In the genomic region with DNA sequence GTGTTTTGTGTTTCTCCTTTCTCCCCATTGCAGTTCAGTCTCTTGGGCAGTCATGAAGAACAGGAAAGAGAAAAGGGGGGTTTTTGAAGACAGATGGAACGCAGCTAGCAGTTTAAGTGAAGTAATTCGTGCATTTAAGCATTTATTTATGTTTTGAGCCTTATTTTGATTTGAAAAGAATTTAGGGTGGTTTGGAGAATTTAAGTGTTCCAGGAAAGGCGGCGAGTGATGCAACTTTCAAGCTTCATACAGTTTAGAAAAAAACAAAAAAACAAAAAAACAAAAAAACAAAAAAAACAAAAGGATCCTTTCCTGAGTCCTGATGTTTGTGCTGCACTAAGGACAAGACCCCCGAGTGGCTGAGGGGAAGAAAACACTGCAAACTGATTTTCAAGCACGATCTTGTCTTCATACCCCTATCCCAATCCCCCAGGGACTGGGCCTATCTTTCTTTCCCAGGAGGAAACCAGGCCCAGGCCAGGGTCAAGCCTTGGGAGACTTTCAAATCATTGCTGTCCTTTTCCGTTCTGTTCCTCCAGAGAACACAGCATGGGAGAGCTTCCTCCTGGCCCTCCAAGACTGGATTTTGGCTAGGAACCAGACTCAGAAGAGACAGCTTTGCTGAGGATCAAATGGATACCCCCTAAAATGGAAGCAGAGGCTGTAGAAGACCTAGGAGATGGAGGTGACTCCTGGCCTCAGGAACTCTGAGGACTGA, we compare ENCODE assay signal across 13 mouse cellular contexts. TPM values are rescaled to one million over a fixed set of nuclear protein-coding genes. Genes with fewer than 3 reads are reported as not detected.
DNase-seq lines count a peak whose midpoint lies in the region; ATAC-seq and TF ChIP-seq lines count a peak whose summit lies in the region.
"Had no signal": no experiment of that assay in that cellular context is flagged by ENCODE, and none has a peak within 500 bp of the region (broad histone marks: within the 10 kb centered on the region; RNA-seq: fewer than 3 reads in every experiment).

No protein-coding gene starts in this region.

- no peak overlapping the region for H3K4me2 ChIP-seq in lung, embryonic 15.5 days
- no peak overlapping the region for H3K4me2 ChIP-seq in intestine, postnatal 0 days (replicated peaks; ENCODE audit: low read depth)
- peak overlapping the region; percentile 48; the same call in 1 of the 2 replicates for H3K4me2 ChIP-seq in liver, embryonic 16.5 days (ENCODE audit: low read depth, low read length)
- H3K4me2 ChIP-seq: limb, embryonic 15.5 days had no signal

- 71% methylated on average over 7 of the region's 7 CpGs for WGBS in lung, embryonic 15.5 days
- WGBS in intestine, postnatal 0 days = 60% methylated on average over 7 of the region's 7 CpGs
- WGBS in liver, embryonic 16.5 days (ENCODE audit: insufficient replicate concordance) = 37% methylated on average over 7 of the region's 7 CpGs

- no peaks in the 10 kb centered on the region for H3K27me3 ChIP-seq in lung, embryonic 15.5 days
- no peaks in the 10 kb centered on the region for H3K27me3 ChIP-seq in intestine, postnatal 0 days (replicated peaks; ENCODE audit: control insufficient read depth, insufficient read depth, low read length)
- H3K27me3 ChIP-seq in liver, embryonic 16.5 days (ENCODE audit: control insufficient read depth, insufficient read depth, low read depth, low read length) = no peaks in the 10 kb centered on the region
- H3K27me3 ChIP-seq: limb, embryonic 15.5 days had no signal

- peak overlapping the region; percentile 75 for H3K27ac ChIP-seq in lung, embryonic 15.5 days
- H3K27ac ChIP-seq in intestine, postnatal 0 days (ENCODE audit: low read depth, low read length) = peak overlapping the region; percentile 80
- peak overlapping the region; percentile 39 for H3K27ac ChIP-seq in liver, embryonic 16.5 days (ENCODE audit: low read length)
- H3K27ac ChIP-seq: limb, embryonic 15.5 days had no signal

- ATAC-seq in lung, embryonic 15.5 days (ENCODE audit: borderline replicate concordance, extremely low read depth, low FRiP score, low TSS enrichment) = no peak
- no peak for ATAC-seq in intestine, postnatal 0 days
- ATAC-seq in liver, embryonic 16.5 days (ENCODE audit: low read depth) = no peak

- DNase-seq in lung, postnatal 36 days = no peak
- DNase-seq in heart, adult 9 months (ENCODE audit: low spot score in 2 of 2) = peak; percentile 59 to 67
- no peak for DNase-seq in ovary, adult 18-20 months (ENCODE audit: low spot score)
- DNase-seq in urinary bladder, adult 2 months (ENCODE audit: low spot score) = no peak
- no peak for DNase-seq in right cerebral cortex, adult 2 months (ENCODE audit: low spot score in 2 of 2)
- DNase-seq: embryo, embryonic 11 days; right cerebral cortex, postnatal 4 days had no signal

- H3K4me1 ChIP-seq in lung, embryonic 15.5 days = peaks cover 50% of the 10 kb centered on the region
- peaks cover 8% of the 10 kb centered on the region for H3K4me1 ChIP-seq in intestine, postnatal 0 days (replicated peaks; ENCODE audit: control insufficient read depth, insufficient read depth, low read length)
- H3K4me1 ChIP-seq in liver, embryonic 16.5 days (ENCODE audit: control insufficient read depth, low read depth, low read length) = peaks cover 6% of the 10 kb centered on the region

- TF ChIP-seq CTCF in intestine, postnatal 0 days (IDR thresholded peaks at IDR 0.05; ENCODE audit: low read depth) = no peak

- H3K9ac ChIP-seq in lung, embryonic 15.5 days = no peak overlapping the region
- H3K9ac ChIP-seq in intestine, postnatal 0 days (ENCODE audit: low read depth, low read length) = no peak overlapping the region
- H3K9ac ChIP-seq in liver, embryonic 16.5 days (ENCODE audit: low read depth, low read length) = no peak overlapping the region
- H3K9ac ChIP-seq: limb, embryonic 15.5 days had no signal

- 0 out of 2 replicates have a peak, but pooled peaks cover 3% of the 10 kb centered on the region for H3K9me3 ChIP-seq in lung, embryonic 15.5 days
- no peaks in the 10 kb centered on the region for H3K9me3 ChIP-seq in intestine, postnatal 0 days (ENCODE audit: control insufficient read depth)
- no peaks in the 10 kb centered on the region for H3K9me3 ChIP-seq in liver, embryonic 16.5 days (replicated peaks; ENCODE audit: control insufficient read depth, low read length)
- H3K9me3 ChIP-seq: limb, embryonic 15.5 days had no signal

- no peak overlapping the region for H3K4me3 ChIP-seq in lung, embryonic 15.5 days
- H3K4me3 ChIP-seq in intestine, postnatal 0 days (ENCODE audit: low read depth, low read length) = no peak overlapping the region
- no peak overlapping the region for H3K4me3 ChIP-seq in liver, embryonic 16.5 days (ENCODE audit: low read depth, low read length)
- H3K4me3 ChIP-seq: limb, embryonic 15.5 days; myocyte had no signal

- H3K36me3 ChIP-seq in lung, embryonic 15.5 days = no peaks in the 10 kb centered on the region
- H3K36me3 ChIP-seq in intestine, postnatal 0 days (ENCODE audit: control insufficient read depth, insufficient read depth) = no peaks in the 10 kb centered on the region
- no peaks in the 10 kb centered on the region for H3K36me3 ChIP-seq in liver, embryonic 16.5 days (ENCODE audit: control insufficient read depth, insufficient read depth)
- H3K36me3 ChIP-seq: limb, embryonic 15.5 days had no signal

RNA-seq across cellular contexts. Expression of a gene that starts 5.9 kb away (rescaled TPM):
- 8.1 and 10.7 TPM in 2 replicates for polyA plus RNA-seq in lung, embryonic 15.5 days (2015; fragmentation: Nextera tagmentation; extraction: Ambion mirVana)
- polyA plus RNA-seq in intestine, postnatal 0 days (2015; fragmentation: Nextera tagmentation; extraction: Ambion mirVana) = 0.77 and 1.3 TPM in 2 replicates
- 0.21 and 0.40 TPM in 2 replicates for polyA plus RNA-seq in liver, embryonic 16.5 days (2015; fragmentation: Nextera tagmentation; extraction: Ambion mirVana)
- polyA plus RNA-seq in urinary bladder, adult 2 months (2012; rRNA removed) = 0.66 and 1.2 TPM in 2 replicates
- polyA plus RNA-seq: myocyte had no signal

RNA-seq across cellular contexts. Expression of a gene that starts 14.9 kb away (rescaled TPM):
- 541 and 580 TPM in 2 replicates for polyA plus RNA-seq in lung, embryonic 15.5 days (2015; fragmentation: Nextera tagmentation; extraction: Ambion mirVana)
- polyA plus RNA-seq in intestine, postnatal 0 days (2015; fragmentation: Nextera tagmentation; extraction: Ambion mirVana) = 339 and 374 TPM in 2 replicates
- 112 and 113 TPM in 2 replicates for polyA plus RNA-seq in liver, embryonic 16.5 days (2015; fragmentation: Nextera tagmentation; extraction: Ambion mirVana)
- polyA plus RNA-seq in urinary bladder, adult 2 months (2012; rRNA removed) = 139 and 175 TPM in 2 replicates

RNA-seq across cellular contexts. Expression of a gene that starts 33.1 kb away (rescaled TPM):
- polyA plus RNA-seq in lung, embryonic 15.5 days (2015; fragmentation: Nextera tagmentation; extraction: Ambion mirVana) = 21.7 and 22.5 TPM in 2 replicates
- polyA plus RNA-seq in intestine, postnatal 0 days (2015; fragmentation: Nextera tagmentation; extraction: Ambion mirVana) = 73.4 and 93.7 TPM in 2 replicates
- polyA plus RNA-seq in liver, embryonic 16.5 days (2015; fragmentation: Nextera tagmentation; extraction: Ambion mirVana) = 0.81 and 2.5 TPM in 2 replicates
- polyA plus RNA-seq in urinary bladder, adult 2 months (2012; rRNA removed) = 12.5 and 14.1 TPM in 2 replicates

RNA-seq across cellular contexts. Expression of a gene that starts 39.6 kb away (rescaled TPM):
- 0.31 and 0.51 TPM in 2 replicates for polyA plus RNA-seq in lung, embryonic 15.5 days (2015; fragmentation: Nextera tagmentation; extraction: Ambion mirVana)
- 1.8 and 2.1 TPM in 2 replicates for polyA plus RNA-seq in intestine, postnatal 0 days (2015; fragmentation: Nextera tagmentation; extraction: Ambion mirVana)
- 1.0 and 1.1 TPM in 2 replicates for polyA plus RNA-seq in liver, embryonic 16.5 days (2015; fragmentation: Nextera tagmentation; extraction: Ambion mirVana)
- 5.1 and 6.9 TPM in 2 replicates for polyA plus RNA-seq in urinary bladder, adult 2 months (2012; rRNA removed)
- polyA plus RNA-seq: forebrain, embryonic 16.5 days had no signal

RNA-seq across cellular contexts. Expression of a gene that starts 41.0 kb away (rescaled TPM):
- polyA plus RNA-seq in lung, embryonic 15.5 days (2015; fragmentation: Nextera tagmentation; extraction: Ambion mirVana) = 0.24 and 0.47 TPM in 2 replicates
- 0.44 and 0.53 TPM in 2 replicates for polyA plus RNA-seq in intestine, postnatal 0 days (2015; fragmentation: Nextera tagmentation; extraction: Ambion mirVana)
- 0.05 TPM in 1 of 2 replicates, not detected in the other for polyA plus RNA-seq in liver, embryonic 16.5 days (2015; fragmentation: Nextera tagmentation; extraction: Ambion mirVana)
- 0.40 and 0.50 TPM in 2 replicates for polyA plus RNA-seq in urinary bladder, adult 2 months (2012; rRNA removed)
- polyA plus RNA-seq: myocyte had no signal

Comparison
In these comparisons a context has a peak if more than half of its experiments do, and no peak if none do; other contexts are left out.
1. DNase-seq: peak in heart, adult 9 months (2 of 2); none in lung, postnatal 36 days (single experiment), ovary, adult 18-20 months (single experiment), urinary bladder, adult 2 months (single experiment) and right cerebral cortex, adult 2 months (0 of 2).
2. Peak in every context shown above with its lines, with median percentiles within 50 percentile points of each other: H3K27ac ChIP-seq.